Comparison of ENCODE assay signal across 8 mouse cellular contexts in the genomic region with DNA sequence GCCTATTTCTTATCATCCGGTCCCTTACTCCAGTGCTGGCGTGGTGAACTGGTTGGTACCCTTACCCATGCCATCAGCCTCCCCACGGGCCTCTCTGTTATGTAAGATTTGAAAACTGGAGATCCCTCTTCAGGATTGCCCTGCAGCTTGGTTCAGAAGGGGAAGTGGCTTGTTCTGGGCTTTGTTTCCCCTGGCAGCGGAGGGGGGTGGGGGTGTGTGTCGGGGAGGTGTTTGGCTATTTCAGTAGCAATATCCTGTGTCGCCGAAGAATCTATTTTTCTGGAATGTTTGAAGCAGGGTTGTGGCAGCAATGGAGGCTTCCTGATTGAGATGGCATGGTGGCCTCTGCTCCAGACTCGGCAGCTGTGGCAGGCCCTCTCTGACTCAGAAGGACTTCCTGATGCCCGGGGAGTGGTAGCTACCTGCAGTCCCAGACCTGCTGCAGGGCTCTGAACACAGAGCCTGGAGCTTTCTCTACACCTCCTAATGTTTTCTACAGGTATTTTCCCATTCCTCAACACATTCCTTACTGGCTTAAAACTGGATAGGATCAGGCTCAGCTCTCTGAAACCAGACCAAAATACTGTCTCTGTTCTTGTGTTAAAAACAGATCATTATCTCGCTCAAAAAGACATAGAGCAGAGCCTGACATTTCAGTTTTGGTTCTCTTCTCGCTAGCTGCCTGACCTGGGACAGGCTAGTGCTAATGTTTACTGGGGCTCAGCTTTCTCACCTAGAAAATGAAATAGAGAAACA.
A peak's percentile ranks its signal among the peaks of the same experiment; 100 is the strongest.
DNase-seq lines count a peak whose midpoint lies in the region; ATAC-seq and TF ChIP-seq lines count a peak whose summit lies in the region.

No protein-coding gene starts in this region.

- no peaks in the 10 kb centered on the region for H3K36me3 ChIP-seq in heart, embryonic 15.5 days
- H3K36me3 ChIP-seq in liver, embryonic 11.5 days (ENCODE audit: control insufficient read depth, insufficient read depth, low read length): no peaks in the 10 kb centered on the region
- no peaks in the 10 kb centered on the region for H3K36me3 ChIP-seq in midbrain, postnatal 0 days (ENCODE audit: insufficient read depth, low read length)

- H3K27ac ChIP-seq in heart, embryonic 15.5 days: peak overlapping the region; percentile 58
- peak overlapping the region; percentile 11; the same call in 1 of the 2 replicates for H3K27ac ChIP-seq in liver, embryonic 11.5 days (ENCODE audit: low read depth, low read length)
- H3K27ac ChIP-seq in midbrain, postnatal 0 days (ENCODE audit: low read depth, low read length): peak overlapping the region; percentile 13

- 0 out of 2 replicates have a peak overlapping the region, but pooled peaks have one; percentile 17 for H3K9ac ChIP-seq in heart, embryonic 15.5 days
- no peak overlapping the region for H3K9ac ChIP-seq in liver, embryonic 11.5 days (ENCODE audit: low read depth, low read length)
- H3K9ac ChIP-seq in midbrain, postnatal 0 days (replicated peaks; ENCODE audit: low read length, poor library complexity, severe bottlenecking): no peak overlapping the region

- WGBS in heart, embryonic 15.5 days: 21% methylated on average over 11 of the region's 11 CpGs
- 38% methylated on average over 11 of the region's 11 CpGs for WGBS in liver, embryonic 11.5 days
- 76% methylated on average over 11 of the region's 11 CpGs for WGBS in midbrain, postnatal 0 days

- no peak for TF ChIP-seq CTCF in midbrain, postnatal 0 days (IDR thresholded peaks at IDR 0.05)

- peaks cover 51% of the 10 kb centered on the region for H3K4me1 ChIP-seq in heart, embryonic 15.5 days (replicated peaks)
- H3K4me1 ChIP-seq in liver, embryonic 11.5 days (replicated peaks; ENCODE audit: control insufficient read depth, insufficient read depth, low read length): peaks cover 45% of the 10 kb centered on the region
- H3K4me1 ChIP-seq in midbrain, postnatal 0 days (ENCODE audit: insufficient read depth, low read length): peaks cover 8% of the 10 kb centered on the region

- peak overlapping the region; percentile 6; the same call in 1 of the 2 replicates for H3K4me2 ChIP-seq in heart, embryonic 15.5 days
- H3K4me2 ChIP-seq in liver, embryonic 11.5 days: peak overlapping the region; percentile 44
- H3K4me2 ChIP-seq in midbrain, postnatal 0 days (ENCODE audit: low read depth, low read length, poor library complexity, severe bottlenecking): no peak overlapping the region

- peak; percentile 49 for DNase-seq in urinary bladder, postnatal 25 days (ENCODE audit: low spot score)
- DNase-seq in urinary bladder, adult 2 months (ENCODE audit: low spot score): no peak
- no peak for DNase-seq in liver, embryonic 11.5 days (ENCODE audit: low spot score)
- no peak for DNase-seq in midbrain, postnatal 0 days (ENCODE audit: low spot score)
- DNase-seq in thymus, postnatal 36 days: peak; percentile 80 to 81
- DNase-seq in embryo, embryonic 11 days: no peak
- no peak for DNase-seq in adrenal gland, postnatal 10 days

- no peaks in the 10 kb centered on the region for H3K27me3 ChIP-seq in heart, embryonic 15.5 days
- H3K27me3 ChIP-seq in liver, embryonic 11.5 days (replicated peaks; ENCODE audit: control insufficient read depth, insufficient read depth, low read length): no peaks in the 10 kb centered on the region
- H3K27me3 ChIP-seq in midbrain, postnatal 0 days (ENCODE audit: insufficient read depth, low read length): no peaks in the 10 kb centered on the region

- no peaks in the 10 kb centered on the region for H3K9me3 ChIP-seq in heart, embryonic 15.5 days (replicated peaks)
- no peaks in the 10 kb centered on the region for H3K9me3 ChIP-seq in liver, embryonic 11.5 days (ENCODE audit: control insufficient read depth, low read length)
- H3K9me3 ChIP-seq in midbrain, postnatal 0 days (ENCODE audit: low read length): no peaks in the 10 kb centered on the region

- no peak for ATAC-seq in heart, embryonic 15.5 days (replicated peaks; ENCODE audit: insufficient number of reproducible peaks, insufficient read depth, low FRiP score, low read depth)
- peak; percentile 46; the same call in 1 of the 2 replicates for ATAC-seq in liver, embryonic 11.5 days (replicated peaks; ENCODE audit: low FRiP score)
- no peak for ATAC-seq in midbrain, postnatal 0 days (ENCODE audit: low FRiP score)

- H3K4me3 ChIP-seq in heart, embryonic 15.5 days: no peak overlapping the region
- no peak overlapping the region for H3K4me3 ChIP-seq in liver, embryonic 11.5 days (ENCODE audit: low read depth, low read length)
- H3K4me3 ChIP-seq in midbrain, postnatal 0 days (ENCODE audit: low read depth, low read length): no peak overlapping the region

Comparison
In these comparisons a context has a peak if more than half of its experiments do, and no peak if none do; other contexts are left out.
1. DNase-seq: peak in urinary bladder, postnatal 25 days (single experiment) and thymus, postnatal 36 days (2 of 2); none in urinary bladder, adult 2 months (single experiment), liver, embryonic 11.5 days (single experiment), midbrain, postnatal 0 days (single experiment), embryo, embryonic 11 days (single experiment) and adrenal gland, postnatal 10 days (single experiment).
2. Peak in every context shown above with its lines, with median percentiles within 50 percentile points of each other: H3K27ac ChIP-seq.